Mouse (Mus musculus) lung, embryonic 16.5 days (tissue): ENCODE measurements around the gene Atp1a4. TPM values are rescaled to one million over a fixed set of nuclear protein-coding genes. Genes with fewer than 3 reads are reported as not detected.

Experiments
- ATAC-seq: fragments of 200-750 bp; cut with Nextera tagmentation; 2 replicates; pipeline ENCODE4 v1.8.0; 2017; ENCODE audit warnings: low read depth, mild to moderate bottlenecking, moderate library complexity
- H3K27ac ChIP-seq: fragments of 300-500 bp; sonication (generic); 2 replicates; pipeline ENCODE4 v1.5.1; 2014; ENCODE audit warnings: mild to moderate bottlenecking, control low read depth, low read length
- H3K27me3 ChIP-seq: fragments of 300-500 bp; sonication (generic); 2 replicates; pipeline ENCODE4 v1.6.1; 2014; ENCODE audit warnings: low read depth, low read length, mixed read lengths; ENCODE audit not compliant: control insufficient read depth, insufficient read depth
- H3K36me3 ChIP-seq: fragments of 300-500 bp; sonication (generic); 2 replicates; pipeline ENCODE4 v1.6.1; 2014; ENCODE audit warnings: low read length; ENCODE audit not compliant: control insufficient read depth, insufficient read depth
- H3K4me1 ChIP-seq: fragments of 300-500 bp; sonication (generic); replicated peaks from 2 replicates; pipeline ENCODE4 v1.6.1; 2014; ENCODE audit warnings: low read length, mixed read lengths; ENCODE audit not compliant: control insufficient read depth, insufficient read depth
- H3K4me2 ChIP-seq: fragments of 300-500 bp; sonication (generic); 2 replicates; pipeline ENCODE4 v1.6.1; 2014; ENCODE audit warnings: low read depth, low read length, control low read depth
- H3K4me3 ChIP-seq: fragments of 300-500 bp; sonication (generic); 2 replicates; pipeline ENCODE4 v1.5.1; 2014; ENCODE audit warnings: mild to moderate bottlenecking, low read length, control low read depth
- H3K9ac ChIP-seq: fragments of 300-500 bp; sonication (generic); 2 replicates; pipeline ENCODE4 v1.6.1; 2014; ENCODE audit warnings: low read length, control low read depth
- H3K9me3 ChIP-seq: fragments of 300-500 bp; sonication (generic); 2 replicates; pipeline ENCODE4 v1.6.1; 2016; ENCODE audit warnings: low read length; ENCODE audit not compliant: control insufficient read depth
- WGBS: fragments of 180-500 bp; shearing (Covaris S2); extraction: QIAGEN DNeasy Blood & Tissue Kit; methylation state at CpG from one replicate; pipeline ENCODE4 v1.1.7; 2014; 5-methylcytosine and 5-hydroxymethylcytosine counted together
- polyA plus RNA-seq: library from polyadenylated mRNA; unstranded; fragments of >200 nt; fragmentation: Nextera tagmentation; extraction: Ambion mirVana; gene quantifications from 2 replicates; pipeline ENCODE4 v1.2.1, GENCODE M21; 2015

The Atp1a4 gene
- polyA plus RNA-seq, 1 experiment from 2014 or later: not detected

GRCm38 (mm10) chr1:172286740-172287139 is 28.5 kb upstream of the Atp1a4 start:
- H3K9me3 ChIP-seq: no peaks in the 10 kb centered on the region
- WGBS: 84% methylated on average over 5 of the region's 5 CpGs
- H3K9ac ChIP-seq: no peak overlapping the region
- no peak overlapping the region for H3K4me3 ChIP-seq
- no peak overlapping the region for H3K4me2 ChIP-seq
- ATAC-seq: no peak
- no peaks in the 10 kb centered on the region for H3K36me3 ChIP-seq
- no peaks in the 10 kb centered on the region for H3K27me3 ChIP-seq
- H3K27ac ChIP-seq: no peak overlapping the region
- H3K4me1 ChIP-seq: no peaks in the 10 kb centered on the region; the same call in 1 of the 2 replicates

- ATAC-seq: no peak
- no peaks in the 10 kb centered on the region for H3K9me3 ChIP-seq
- 81% methylated on average over 14 of the region's 14 CpGs for WGBS
These were observed 26.0 kb upstream of the Atp1a4 start for GRCm38 (mm10) chr1:172284221-172284620.

GRCm38 (mm10) chr1:172283073-172283472 is 24.9 kb upstream of the Atp1a4 start:
- WGBS: 91% methylated on average over 6 of the region's 6 CpGs
- H3K4me3 ChIP-seq: no peak overlapping the region
- no peaks in the 10 kb centered on the region for H3K27me3 ChIP-seq
- H3K4me2 ChIP-seq: no peak overlapping the region
- no peak overlapping the region for H3K9ac ChIP-seq
- H3K4me1 ChIP-seq: no peaks in the 10 kb centered on the region; the same call in 1 of the 2 replicates
- H3K27ac ChIP-seq: no peak overlapping the region
- ATAC-seq: no peak
- H3K9me3 ChIP-seq: no peaks in the 10 kb centered on the region
- no peaks in the 10 kb centered on the region for H3K36me3 ChIP-seq

More at GRCm38 (mm10) chr1:172284221-172284620, 26.0 kb upstream of the Atp1a4 start:
- H3K4me3 ChIP-seq: no peak overlapping the region
- H3K27ac ChIP-seq: no peak overlapping the region
- no peak overlapping the region for H3K4me2 ChIP-seq
- H3K27me3 ChIP-seq: no peaks in the 10 kb centered on the region
- no peak overlapping the region for H3K9ac ChIP-seq
- no peaks in the 10 kb centered on the region; the same call in 1 of the 2 replicates for H3K4me1 ChIP-seq
- H3K36me3 ChIP-seq: no peaks in the 10 kb centered on the region

- Histone ChIP-seq H3K36me3 (no peaks in the 10 kb centered on the region; the same call in 1 of the 2 replicates), H3K9ac (no peak overlapping the region), H3K27me3 (no peaks in the 10 kb centered on the region), H3K27ac (no peak overlapping the region), H3K4me2 (no peak overlapping the region), H3K4me3 (no peak overlapping the region), H3K4me1 (no peaks in the 10 kb centered on the region; the same call in 1 of the 2 replicates), H3K9me3 (no peaks in the 10 kb centered on the region)
- peak; percentile 85 for ATAC-seq
- 59% methylated on average over 10 of the region's 10 CpGs for WGBS
These were observed 23.5 kb upstream of the Atp1a4 start for GRCm38 (mm10) chr1:172281522-172282254.

- Histone ChIP-seq H3K4me3 (no peak overlapping the region), H3K36me3 (no peaks in the 10 kb centered on the region; the same call in 1 of the 2 replicates), H3K9ac (no peak overlapping the region), H3K27me3 (no peaks in the 10 kb centered on the region), H3K4me2 (no peak overlapping the region), H3K4me1 (no peaks in the 10 kb centered on the region; the same call in 1 of the 2 replicates), H3K27ac (no peak overlapping the region), H3K9me3 (no peaks in the 10 kb centered on the region)
- no peak for ATAC-seq
- 72% methylated on average over 16 of the region's 16 CpGs for WGBS
These were observed 21.7 kb upstream of the Atp1a4 start for GRCm38 (mm10) chr1:172279768-172280509.

GRCm38 (mm10) chr1:172278328-172278727 is 20.1 kb upstream of the Atp1a4 start:
- Histone ChIP-seq H3K27me3 (no peaks in the 10 kb centered on the region), H3K27ac (no peak overlapping the region), H3K4me1 (no peaks in the 10 kb centered on the region; the same call in 1 of the 2 replicates), H3K9me3 (no peaks in the 10 kb centered on the region), H3K9ac (no peak overlapping the region), H3K36me3 (no peaks in the 10 kb centered on the region; the same call in 1 of the 2 replicates), H3K4me2 (no peak overlapping the region), H3K4me3 (no peak overlapping the region)
- 79% methylated on average over 13 of the region's 13 CpGs for WGBS
- no peak for ATAC-seq

GRCm38 (mm10) chr1:172277172-172277571 is 19.0 kb upstream of the Atp1a4 start:
- H3K9ac ChIP-seq: no peak overlapping the region
- no peak overlapping the region for H3K4me3 ChIP-seq
- no peak overlapping the region for H3K4me2 ChIP-seq
- ATAC-seq: no peak
- 55% methylated on average over 3 of the region's 3 CpGs for WGBS
- no peaks in the 10 kb centered on the region for H3K27me3 ChIP-seq
- H3K27ac ChIP-seq: no peak overlapping the region
- H3K4me1 ChIP-seq: no peaks in the 10 kb centered on the region; the same call in 1 of the 2 replicates
- H3K36me3 ChIP-seq: no peaks in the 10 kb centered on the region; the same call in 1 of the 2 replicates
- no peaks in the 10 kb centered on the region for H3K9me3 ChIP-seq

- WGBS: 64% methylated on average over 5 of the region's 5 CpGs
- no peak for ATAC-seq
- Histone ChIP-seq H3K4me1 (no peaks in the 10 kb centered on the region), H3K36me3 (no peaks in the 10 kb centered on the region; the same call in 1 of the 2 replicates), H3K27ac (no peak overlapping the region), H3K9ac (no peak overlapping the region), H3K27me3 (no peaks in the 10 kb centered on the region), H3K4me2 (no peak overlapping the region), H3K9me3 (no peaks in the 10 kb centered on the region), H3K4me3 (no peak overlapping the region)
These were observed 16.3 kb upstream of the Atp1a4 start for GRCm38 (mm10) chr1:172274547-172274946.

- no peaks in the 10 kb centered on the region; the same call in 1 of the 2 replicates for H3K36me3 ChIP-seq
- WGBS: 34% methylated on average over 5 of the region's 5 CpGs
- no peak overlapping the region for H3K4me2 ChIP-seq
- H3K4me3 ChIP-seq: no peak overlapping the region
- H3K27ac ChIP-seq: no peak overlapping the region
- no peak for ATAC-seq
- no peaks in the 10 kb centered on the region for H3K9me3 ChIP-seq
- no peaks in the 10 kb centered on the region for H3K4me1 ChIP-seq
- no peak overlapping the region for H3K9ac ChIP-seq
- H3K27me3 ChIP-seq: no peaks in the 10 kb centered on the region
These were observed 15.9 kb upstream of the Atp1a4 start for GRCm38 (mm10) chr1:172274116-172274515.
